Mouse (Mus musculus) limb, embryonic 13.5 days (tissue): ENCODE measurements at regions not wholly inside any gene's neighbourhood (a gene's known extent, or its start where the extent isn't known, plus 50 kb on each side); places are given as distances from the start of the nearest gene placed in this dataset.

Source experiments
- ATAC-seq: fragments of 200-750 bp; cut with Nextera tagmentation; 2 replicates; pipeline ENCODE4 v1.8.0; 2017; ENCODE audit warnings: low read depth, moderate number of reproducible peaks, moderate TSS enrichment; ENCODE audit not compliant: low FRiP score
- H3K27ac ChIP-seq: fragments of 300-500 bp; sonication (generic); 2 replicates; pipeline ENCODE4 v1.5.1; 2015; ENCODE audit warnings: inconsistent platforms, mild to moderate bottlenecking, moderate library complexity
- H3K27me3 ChIP-seq: fragments of 300-500 bp; sonication (generic); 2 replicates; pipeline ENCODE4 v1.6.1; 2015; ENCODE audit warnings: mild to moderate bottlenecking, inconsistent platforms
- H3K36me3 ChIP-seq: fragments of 300-500 bp; sonication (generic); 2 replicates; pipeline ENCODE4 v1.6.1; 2015; ENCODE audit warnings: inconsistent platforms, mild to moderate bottlenecking, moderate library complexity
- H3K4me1 ChIP-seq: fragments of 300-500 bp; sonication (generic); 2 replicates; pipeline ENCODE4 v1.6.1; 2015; ENCODE audit warnings: inconsistent platforms
- H3K4me2 ChIP-seq: fragments of 300-500 bp; sonication (generic); replicated peaks from 2 replicates; pipeline ENCODE4 v1.6.1; 2015; ENCODE audit warnings: inconsistent platforms, mild to moderate bottlenecking, moderate library complexity
- H3K4me3 ChIP-seq: fragments of 300-500 bp; sonication (generic); 2 replicates; pipeline ENCODE4 v1.5.1; 2015; ENCODE audit warnings: moderate library complexity, mild to moderate bottlenecking, inconsistent platforms
- H3K9ac ChIP-seq: fragments of 300-500 bp; sonication (generic); 2 replicates; pipeline ENCODE4 v1.6.1; 2015; ENCODE audit warnings: mild to moderate bottlenecking, inconsistent platforms
- H3K9me3 ChIP-seq: fragments of 300-500 bp; sonication (generic); 2 replicates; pipeline ENCODE4 v1.6.1; 2016; ENCODE audit warnings: inconsistent platforms
- WGBS: fragments of 180-500 bp; shearing (Covaris S2); methylation state at CpG from one replicate; pipeline ENCODE4 v1.1.7; 2015; 5-methylcytosine and 5-hydroxymethylcytosine counted together

- no peaks in the 10 kb centered on the region for H3K36me3 ChIP-seq
- H3K27me3 ChIP-seq, result no peaks in the 10 kb centered on the region
- no peak overlapping the region for H3K4me3 ChIP-seq
- ATAC-seq, result no peak
- H3K4me2 ChIP-seq, result no peak overlapping the region
- H3K27ac ChIP-seq, result peak overlapping the region; percentile 40; the same call in 1 of the 2 replicates
- no peaks in the 10 kb centered on the region for H3K9me3 ChIP-seq
- 26% methylated on average over 2 of the region's 2 CpGs for WGBS
- H3K4me1 ChIP-seq, result peaks cover 13% of the 10 kb centered on the region
- H3K9ac ChIP-seq, result no peak overlapping the region
Measured at GRCm38 (mm10) chr9:23050751-23051150, 172.1 kb upstream of the Bmper start.

GRCm38 (mm10) chr9:23059526-23059925 lies 163.3 kb upstream of the Bmper start:
- WGBS, result 82% methylated on average over 4 of the region's 4 CpGs
- no peak for ATAC-seq
- no peaks in the 10 kb centered on the region for H3K9me3 ChIP-seq
- H3K36me3 ChIP-seq, result no peaks in the 10 kb centered on the region
- no peak overlapping the region for H3K9ac ChIP-seq
- H3K27me3 ChIP-seq, result no peaks in the 10 kb centered on the region
- H3K4me2 ChIP-seq, result no peak overlapping the region
- peaks cover 27% of the 10 kb centered on the region for H3K4me1 ChIP-seq
- H3K4me3 ChIP-seq, result no peak overlapping the region
- H3K27ac ChIP-seq, result no peak overlapping the region

GRCm38 (mm10) chr9:23060526-23060925 lies 162.3 kb upstream of the Bmper start:
- Histone ChIP-seq H3K27ac (no peak overlapping the region), H3K4me3 (no peak overlapping the region), H3K4me2 (no peak overlapping the region), H3K36me3 (no peaks in the 10 kb centered on the region), H3K4me1 (peaks cover 27% of the 10 kb centered on the region), H3K27me3 (no peaks in the 10 kb centered on the region), H3K9me3 (no peaks in the 10 kb centered on the region), H3K9ac (no peak overlapping the region)
- ATAC-seq, result no peak

GRCm38 (mm10) chr9:23061179-23061929 lies 161.5 kb upstream of the Bmper start:
- peaks cover 27% of the 10 kb centered on the region for H3K4me1 ChIP-seq
- no peak overlapping the region for H3K27ac ChIP-seq
- ATAC-seq, result no peak
- H3K9me3 ChIP-seq, result no peaks in the 10 kb centered on the region
- no peaks in the 10 kb centered on the region for H3K36me3 ChIP-seq
- no peaks in the 10 kb centered on the region for H3K27me3 ChIP-seq
- WGBS, result 34% methylated on average over 4 of the region's 4 CpGs
- no peak overlapping the region for H3K4me2 ChIP-seq
- no peak overlapping the region for H3K9ac ChIP-seq
- H3K4me3 ChIP-seq, result no peak overlapping the region

GRCm38 (mm10) chr9:23062057-23062655 lies 160.7 kb upstream of the Bmper start:
- WGBS, result 34% methylated on average over 8 of the region's 8 CpGs
- no peak for ATAC-seq
- H3K4me1 ChIP-seq, result peaks cover 27% of the 10 kb centered on the region
- no peak overlapping the region for H3K9ac ChIP-seq
- no peak overlapping the region for H3K4me3 ChIP-seq
- H3K36me3 ChIP-seq, result no peaks in the 10 kb centered on the region
- no peak overlapping the region; the same call in 1 of the 2 replicates for H3K27ac ChIP-seq
- no peaks in the 10 kb centered on the region for H3K27me3 ChIP-seq
- no peaks in the 10 kb centered on the region for H3K9me3 ChIP-seq
- H3K4me2 ChIP-seq, result no peak overlapping the region

- peak; percentile 64 for ATAC-seq
- 31% methylated on average over 7 of the region's 7 CpGs for WGBS
- no peak overlapping the region for H3K4me2 ChIP-seq
- H3K4me3 ChIP-seq, result no peak overlapping the region
- H3K4me1 ChIP-seq, result peaks cover 27% of the 10 kb centered on the region
- no peak overlapping the region for H3K9ac ChIP-seq
- H3K36me3 ChIP-seq, result no peaks in the 10 kb centered on the region
- H3K27me3 ChIP-seq, result 0 out of 2 replicates have a peak, but pooled peaks cover under 1% of the 10 kb centered on the region
- no peaks in the 10 kb centered on the region for H3K9me3 ChIP-seq
- no peak overlapping the region; the same call in 1 of the 2 replicates for H3K27ac ChIP-seq
Measured at GRCm38 (mm10) chr9:23062656-23063444, 160.0 kb upstream of the Bmper start.

- no peak overlapping the region for H3K9ac ChIP-seq
- WGBS, result 87% methylated on average over 2 of the region's 2 CpGs
- H3K36me3 ChIP-seq, result no peaks in the 10 kb centered on the region
- H3K27me3 ChIP-seq, result 0 out of 2 replicates have a peak, but pooled peaks cover 4% of the 10 kb centered on the region
- no peak overlapping the region for H3K4me2 ChIP-seq
- H3K27ac ChIP-seq, result no peak overlapping the region
- no peak for ATAC-seq
- no peaks in the 10 kb centered on the region for H3K9me3 ChIP-seq
- peaks cover 27% of the 10 kb centered on the region for H3K4me1 ChIP-seq
- no peak overlapping the region for H3K4me3 ChIP-seq
Measured at GRCm38 (mm10) chr9:23064001-23064400, 158.9 kb upstream of the Bmper start.

GRCm38 (mm10) chr9:23064811-23065210 lies 158.1 kb upstream of the Bmper start:
- Histone ChIP-seq H3K9me3 (no peaks in the 10 kb centered on the region), H3K4me1 (peaks cover 27% of the 10 kb centered on the region), H3K27ac (no peak overlapping the region), H3K9ac (no peak overlapping the region), H3K36me3 (no peaks in the 10 kb centered on the region), H3K27me3 (0 out of 2 replicates have a peak, but pooled peaks cover 4% of the 10 kb centered on the region), H3K4me2 (no peak overlapping the region), H3K4me3 (no peak overlapping the region)
- no peak for ATAC-seq
- 92% methylated on average over 3 of the region's 3 CpGs for WGBS

- Histone ChIP-seq H3K9me3 (no peaks in the 10 kb centered on the region), H3K4me3 (no peak overlapping the region), H3K9ac (no peak overlapping the region), H3K27ac (no peak overlapping the region), H3K27me3 (0 out of 2 replicates have a peak, but pooled peaks cover 4% of the 10 kb centered on the region), H3K36me3 (no peaks in the 10 kb centered on the region), H3K4me2 (no peak overlapping the region), H3K4me1 (no peaks in the 10 kb centered on the region)
- WGBS, result 50% methylated on average over 6 of the region's 6 CpGs
- ATAC-seq, result no peak
Measured at GRCm38 (mm10) chr9:23068101-23068791, 154.6 kb upstream of the Bmper start.

- 84% methylated on average over 7 of the region's 7 CpGs for WGBS
- no peaks in the 10 kb centered on the region for H3K4me1 ChIP-seq
- no peak overlapping the region for H3K9ac ChIP-seq
- no peak overlapping the region for H3K4me3 ChIP-seq
- H3K4me2 ChIP-seq, result no peak overlapping the region
- no peaks in the 10 kb centered on the region for H3K36me3 ChIP-seq
- no peaks in the 10 kb centered on the region for H3K9me3 ChIP-seq
- H3K27me3 ChIP-seq, result 0 out of 2 replicates have a peak, but pooled peaks cover 4% of the 10 kb centered on the region
- no peak for ATAC-seq
- H3K27ac ChIP-seq, result no peak overlapping the region
Measured at GRCm38 (mm10) chr9:23069161-23069560, 153.7 kb upstream of the Bmper start.

GRCm38 (mm10) chr9:23071006-23071405 lies 151.9 kb upstream of the Bmper start:
- 35% methylated on average over 2 of the region's 2 CpGs for WGBS
- Histone ChIP-seq H3K36me3 (no peaks in the 10 kb centered on the region), H3K4me3 (no peak overlapping the region), H3K4me2 (no peak overlapping the region), H3K9ac (no peak overlapping the region), H3K27me3 (0 out of 2 replicates have a peak, but pooled peaks cover 4% of the 10 kb centered on the region), H3K27ac (no peak overlapping the region), H3K4me1 (no peaks in the 10 kb centered on the region), H3K9me3 (no peaks in the 10 kb centered on the region)
- ATAC-seq, result no peak
